Mouse (Mus musculus) spleen, adult 2 months (tissue): ENCODE results near the gene Spib. TPM values are rescaled to one million over a fixed set of nuclear protein-coding genes. Genes with fewer than 3 reads are reported as not detected.

Experiments used
- DNase-seq, 2 experiments: peaks; one replicate each; pipeline versions ENCODE4 v3.0.0 to v3.0.0-alpha.2; 2012 to 2021; ENCODE audit warnings: low spot score in 2 of 2, low read depth in 1 of 2
- H3K27ac ChIP-seq: fragments of 200-500 bp; 2 replicates; pipeline ENCODE4 v1.5.1; 2012; ENCODE audit warnings: low read length, inconsistent platforms; ENCODE audit not compliant: insufficient read depth
- H3K27me3 ChIP-seq: fragments of 200-500 bp; 2 replicates; pipeline ENCODE4 v1.6.1; 2012; ENCODE audit warnings: mild to moderate bottlenecking, moderate library complexity, low read length, inconsistent platforms; ENCODE audit not compliant: control insufficient read depth, insufficient read depth
- H3K36me3 ChIP-seq: fragments of 200-500 bp; 2 replicates; pipeline ENCODE4 v1.6.1; 2012; ENCODE audit warnings: mild to moderate bottlenecking, low read length, inconsistent platforms; ENCODE audit not compliant: control insufficient read depth, insufficient read depth
- H3K4me1 ChIP-seq: fragments of 200-500 bp; 2 replicates; pipeline ENCODE4 v1.6.1; 2011; ENCODE audit warnings: inconsistent platforms; ENCODE audit not compliant: control insufficient read depth, insufficient read depth, insufficient read length
- H3K4me3 ChIP-seq: fragments of 200-500 bp; 2 replicates; pipeline ENCODE4 v1.5.1; 2011; ENCODE audit warnings: mild to moderate bottlenecking, inconsistent platforms; ENCODE audit not compliant: insufficient read depth, insufficient read length; ENCODE audit errors: extremely low read depth
- CTCF ChIP-seq: fragments of 200-500 bp; IDR thresholded peaks from 2 replicates; pipeline ENCODE4 v1.5.1; 2011; ENCODE audit warnings: mild to moderate bottlenecking, inconsistent platforms; ENCODE audit not compliant: insufficient read depth, insufficient read length, insufficient replicate concordance; ENCODE audit errors: extremely low read depth
- POLR2A ChIP-seq: fragments of 200-500 bp; IDR thresholded peaks from 2 replicates; pipeline ENCODE4 v1.6.1; 2011; ENCODE audit warnings: low read depth, low read length, inconsistent platforms
- WGBS: fragments of 180-500 bp; shearing (Covaris S2); methylation state at CpG from one replicate; pipeline ENCODE4 v1.1.7; 2018; 5-methylcytosine and 5-hydroxymethylcytosine counted together
- polyA plus RNA-seq: library from polyadenylated mRNA; depleted of rRNA; stranded (reverse); fragments of >200 nt; gene quantifications from 2 replicates; pipeline ENCODE4 v1.2.3, GENCODE M21; 2012

Spib gene
- polyA plus RNA-seq, 1 experiment, result 285 TPM

- TF ChIP-seq POLR2A (0 out of 2 replicates have a peak, but pooled peaks have one; percentile 28), CTCF (peak; percentile 96)
- H3K4me3 ChIP-seq, result peak within 1 kb of the TSS; percentile 89
- H3K27me3 ChIP-seq, result no peaks in the 10 kb centered on the region
- peaks cover 12% of the 10 kb centered on the region for H3K4me1 ChIP-seq
- peaks cover 29% of the 10 kb centered on the region for H3K36me3 ChIP-seq
- DNase-seq, result peak; percentile 99 to 100
- peak within 1 kb of the TSS; percentile 84 for H3K27ac ChIP-seq
- under 1% methylated on average over 43 of the region's 43 CpGs for WGBS
Measured at GRCm38 (mm10) chr7:44548497-44549087, 16.7 kb upstream of the Spib start, which contains the start of gene Pold1. Pold1 (minus strand) TSS chr7:44548849.

DNA sequence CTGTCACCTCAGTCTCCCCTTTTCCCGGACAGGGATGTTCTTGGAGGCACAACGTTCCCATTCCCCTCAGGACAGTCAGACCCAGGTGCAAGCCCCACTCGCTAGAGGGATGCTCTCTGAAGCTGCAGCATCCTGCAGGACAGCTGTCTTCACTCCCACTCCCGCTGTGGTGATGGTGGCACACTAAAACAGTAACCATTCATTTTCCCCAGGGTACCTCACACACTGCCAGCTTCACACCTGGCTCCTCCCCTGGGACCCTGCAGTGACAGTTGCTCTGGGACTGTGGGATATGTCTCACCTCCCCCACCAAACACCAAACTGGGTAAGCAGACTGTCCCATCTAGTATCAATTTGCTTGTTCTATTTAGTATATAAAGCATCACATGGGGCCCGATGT, 15.9 kb upstream of the Spib start:
- 14% methylated on average over 5 of the region's 5 CpGs for WGBS
- Histone ChIP-seq H3K4me3 (peak overlapping the region; percentile 89), H3K27ac (peak overlapping the region; percentile 84), H3K36me3 (peaks cover 32% of the 10 kb centered on the region), H3K27me3 (no peaks in the 10 kb centered on the region), H3K4me1 (peaks cover 12% of the 10 kb centered on the region; the same call in 1 of the 2 replicates)
- TF ChIP-seq CTCF (no peak), POLR2A (no peak)
- no peak for DNase-seq

DNA sequence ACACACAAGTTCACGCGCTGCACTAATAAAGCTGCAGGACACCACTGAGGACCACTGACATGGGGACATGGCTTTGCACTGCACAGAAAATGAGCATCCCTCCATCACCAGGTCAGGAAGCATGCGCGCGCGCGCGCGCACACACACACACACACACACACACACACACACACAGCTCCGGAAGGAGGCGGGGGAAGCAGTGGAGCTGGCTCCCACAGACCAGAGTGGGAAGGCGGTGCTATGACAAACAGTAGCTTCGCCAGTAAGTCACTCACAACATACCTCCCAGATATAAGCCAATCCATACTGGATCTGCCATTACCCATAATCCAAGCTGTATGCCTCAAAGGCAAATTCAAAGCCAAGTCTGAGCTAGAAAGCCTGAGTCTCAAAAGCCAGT, 15.2 kb upstream of the Spib start:
- Histone ChIP-seq H3K27me3 (no peaks in the 10 kb centered on the region), H3K36me3 (peaks cover 34% of the 10 kb centered on the region), H3K4me3 (peak overlapping the region; percentile 89; the same call in 1 of the 2 replicates), H3K27ac (peak overlapping the region; percentile 84), H3K4me1 (peaks cover 12% of the 10 kb centered on the region; the same call in 1 of the 2 replicates)
- DNase-seq, result no peak
- no peak for TF ChIP-seq CTCF
- no peak for TF ChIP-seq POLR2A
- 54% methylated on average over 13 of the region's 13 CpGs for WGBS

DNA sequence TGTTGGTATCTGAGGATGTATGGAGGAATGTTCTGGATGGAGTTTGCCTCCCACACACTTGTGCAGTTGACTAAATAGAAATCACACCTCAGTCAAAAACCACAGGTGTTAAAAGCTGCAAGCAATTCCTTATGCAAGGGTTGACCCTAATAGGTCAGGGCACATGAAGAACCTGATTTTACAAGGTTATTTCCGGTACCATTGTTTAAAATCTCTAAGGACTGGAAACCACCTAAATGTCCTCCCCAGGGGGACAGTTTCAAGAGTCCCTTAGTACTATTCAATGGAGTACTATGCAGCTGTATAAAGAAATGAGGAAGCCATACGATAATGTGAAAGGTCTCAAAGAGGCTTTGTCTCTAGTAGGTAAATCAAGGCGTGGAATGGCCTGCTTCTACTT, 14.4 kb upstream of the Spib start:
- TF ChIP-seq POLR2A (no peak), CTCF (no peak)
- 0 out of 2 replicates have a peak overlapping the region, but pooled peaks have one; percentile 4 for H3K27ac ChIP-seq
- DNase-seq, result no peak
- 54% methylated on average over 3 of the region's 3 CpGs for WGBS
- H3K4me1 ChIP-seq, result peaks cover 12% of the 10 kb centered on the region; the same call in 1 of the 2 replicates
- no peaks in the 10 kb centered on the region for H3K27me3 ChIP-seq
- peaks cover 34% of the 10 kb centered on the region for H3K36me3 ChIP-seq
- no peak overlapping the region for H3K4me3 ChIP-seq

- no peak for DNase-seq
- Histone ChIP-seq H3K27ac (no peak overlapping the region), H3K4me3 (no peak overlapping the region), H3K4me1 (peaks cover 12% of the 10 kb centered on the region; the same call in 1 of the 2 replicates), H3K36me3 (peaks cover 44% of the 10 kb centered on the region), H3K27me3 (no peaks in the 10 kb centered on the region)
- TF ChIP-seq CTCF (no peak), POLR2A (no peak)
- 82% methylated on average over 12 of the region's 12 CpGs for WGBS
Measured at GRCm38 (mm10) chr7:44543071-44543470, 11.2 kb upstream of the Spib start.

DNA sequence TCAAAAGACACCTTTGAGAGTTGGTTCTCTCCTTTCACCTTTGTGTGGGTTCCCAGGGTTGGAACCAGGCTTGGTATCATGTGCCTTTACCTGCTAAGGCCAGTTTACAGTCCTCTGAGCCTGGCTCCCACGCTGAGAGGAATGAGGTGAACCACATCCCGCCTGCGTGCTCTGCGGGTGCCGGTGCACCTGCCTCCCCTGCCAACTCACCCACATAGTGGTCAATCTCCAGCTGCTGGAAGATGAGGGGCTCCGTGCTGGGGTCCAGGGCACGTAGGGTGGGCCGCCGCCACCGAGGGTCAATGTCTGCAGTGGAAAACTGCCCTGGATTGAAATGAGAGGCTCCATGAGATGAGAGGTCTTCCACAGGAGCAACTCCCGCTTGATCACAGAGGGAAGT, 10.7 kb upstream of the Spib start:
- TF ChIP-seq CTCF, result no peak
- TF ChIP-seq POLR2A, result no peak
- no peak overlapping the region for H3K27ac ChIP-seq
- 76% methylated on average over 11 of the region's 11 CpGs for WGBS
- no peak overlapping the region for H3K4me3 ChIP-seq
- DNase-seq, result no peak
- H3K36me3 ChIP-seq, result peaks cover 49% of the 10 kb centered on the region
- peaks cover 9% of the 10 kb centered on the region; the same call in 1 of the 2 replicates for H3K4me1 ChIP-seq
- H3K27me3 ChIP-seq, result no peaks in the 10 kb centered on the region
